Mouse (Mus musculus) cerebellum, adult 11-12 months (tissue): Measurements from ENCODE around the gene Ddx1.

Experiments
- DNase-seq: peaks from one replicate; pipeline ENCODE4 v3.0.0; 2022

Gene Ddx1

GRCm38 (mm10) chr12:13248691-13249572 is at the start of gene Ddx1:
TSS of gene Ddx1 (minus strand) at chr12:13249213.
- peak; percentile 79 for DNase-seq

GRCm38 (mm10) chr12:13293421-13293881 is 44.4 kb upstream of the Ddx1 start:
- DNase-seq, result no peak

GRCm38 (mm10) chr12:13291453-13291852 is 42.4 kb upstream of the Ddx1 start:
- no peak for DNase-seq

- peak; percentile 11 for DNase-seq
Measured at GRCm38 (mm10) chr12:13269570-13270390, 20.8 kb upstream of the Ddx1 start.

GRCm38 (mm10) chr12:13268826-13269449 is 19.9 kb upstream of the Ddx1 start, which contains the start of gene Nbas:
TSS of gene Nbas (plus strand) at chr12:13269133.
- peak; percentile 79 for DNase-seq

- DNase-seq, result no peak
Measured at GRCm38 (mm10) chr12:13268412-13268811, 19.4 kb upstream of the Ddx1 start.

- DNase-seq, result no peak
Measured at GRCm38 (mm10) chr12:13255701-13256100, 6.7 kb upstream of the Ddx1 start.

GRCm38 (mm10) chr12:13255068-13255467 is 6.1 kb upstream of the Ddx1 start:
- no peak for DNase-seq

- DNase-seq, result no peak
Measured at GRCm38 (mm10) chr12:13249573-13249919, 533 bp upstream of the Ddx1 start.

- no peak for DNase-seq
Measured at GRCm38 (mm10) chr12:13242453-13242852, 6.6 kb downstream of the Ddx1 start.

- DNase-seq, result no peak
Measured at GRCm38 (mm10) chr12:13218101-13218514, 30.9 kb downstream of the Ddx1 start.

GRCm38 (mm10) chr12:13217568-13217967 is 31.4 kb downstream of the Ddx1 start:
- DNase-seq, result no peak

- DNase-seq, result no peak
Measured at GRCm38 (mm10) chr12:13216501-13217103, 32.4 kb downstream of the Ddx1 start.

GRCm38 (mm10) chr12:13214345-13215278 is 34.4 kb downstream of the Ddx1 start:
- DNase-seq, result peak; percentile 56

GRCm38 (mm10) chr12:13211746-13212482 is 37.1 kb downstream of the Ddx1 start:
- no peak for DNase-seq

- no peak for DNase-seq
Measured at GRCm38 (mm10) chr12:13209692-13210377, 39.2 kb downstream of the Ddx1 start.

- no peak for DNase-seq
Measured at GRCm38 (mm10) chr12:13208983-13209451, 40.0 kb downstream of the Ddx1 start.

GRCm38 (mm10) chr12:13208517-13208916 is 40.5 kb downstream of the Ddx1 start:
- no peak for DNase-seq

GRCm38 (mm10) chr12:13207099-13207498 is 41.9 kb downstream of the Ddx1 start:
- no peak for DNase-seq

- no peak for DNase-seq
Measured at GRCm38 (mm10) chr12:13205733-13206132, 43.3 kb downstream of the Ddx1 start.
